Mouse (Mus musculus) thymus, adult 18-20 months (tissue): Measurements from ENCODE around the gene Epb41l5.

Experiments used
- DNase-seq, 2 experiments: peaks; one replicate each; pipeline ENCODE4 v3.0.0; 2022; ENCODE audit warnings: mixed read lengths in 2 of 2

The Epb41l5 gene

GRCm38 (mm10) chr1:119497346-119498004 is 151.3 kb downstream of the Epb41l5 start:
- DNase-seq, result no peak

DNA sequence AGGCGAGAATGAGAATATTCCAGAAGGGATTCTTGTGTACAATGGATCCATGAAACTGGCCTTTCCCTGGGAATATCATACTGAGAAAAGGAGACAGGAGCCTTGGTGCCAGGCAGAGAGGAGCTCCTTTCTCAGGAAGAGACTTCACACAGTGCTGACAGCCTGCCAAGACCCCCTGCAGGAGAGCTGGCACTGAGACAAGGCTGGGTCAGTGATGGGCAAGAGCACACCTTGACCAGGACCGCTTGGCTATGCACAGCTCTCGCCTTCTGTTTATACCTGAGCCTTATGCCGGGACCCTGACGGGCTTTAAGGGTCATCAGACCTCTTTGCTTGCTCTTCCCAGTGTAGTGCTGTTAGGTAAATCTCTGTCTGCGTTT is 153.4 kb downstream of the Epb41l5 start:
- no peak for DNase-seq
